Mouse (Mus musculus): Measurements from ENCODE around the gene Pgm3. TPM values are rescaled to one million over a fixed set of nuclear protein-coding genes. Genes with fewer than 3 reads are reported as not detected.
"Not testable (repeated sequence)": the region's sequence is repeated elsewhere in the genome, so short reads cannot be mapped to it uniquely, and the experiment has no call there.

The Pgm3 gene
- total RNA-seq (2021), result 10 to 100 TPM; 16.6 to 16.9 TPM

- peak; percentile 96 for DNase-seq
Observed at GRCm38 (mm10) chr9:86571540-86572135, at the start of gene Pgm3, which contains the start of gene Rwdd2a. Gene Pgm3, minus strand, starts transcription at chr9:86571842. Gene Rwdd2a, plus strand, starts transcription at chr9:86571991.

- DNase-seq, result no peak
Observed at GRCm38 (mm10) chr9:86619341-86620139, 47.9 kb upstream of the Pgm3 start.

GRCm38 (mm10) chr9:86617837-86618492 is 46.3 kb upstream of the Pgm3 start:
- no peak for DNase-seq

GRCm38 (mm10) chr9:86615765-86616164 is 44.1 kb upstream of the Pgm3 start:
- no peak for DNase-seq

- no peak for DNase-seq
Observed at GRCm38 (mm10) chr9:86612091-86612490, 40.4 kb upstream of the Pgm3 start.

- no peak for DNase-seq
Observed at GRCm38 (mm10) chr9:86605776-86606175, 34.1 kb upstream of the Pgm3 start.

GRCm38 (mm10) chr9:86599723-86600303 is 28.2 kb upstream of the Pgm3 start:
- no peak for DNase-seq

- not testable (repeated sequence) for DNase-seq
Observed at GRCm38 (mm10) chr9:86596983-86597382, 25.3 kb upstream of the Pgm3 start.

- DNase-seq, result not testable (repeated sequence)
Observed at GRCm38 (mm10) chr9:86594357-86594767, 22.7 kb upstream of the Pgm3 start.

GRCm38 (mm10) chr9:86592676-86593668 is 21.3 kb upstream of the Pgm3 start:
- DNase-seq, result no peak

GRCm38 (mm10) chr9:86587019-86587795 is 15.6 kb upstream of the Pgm3 start:
- DNase-seq, result no peak

GRCm38 (mm10) chr9:86583740-86584139 is 12.1 kb upstream of the Pgm3 start:
- peak; percentile 44 to 56 for DNase-seq

- no peak for DNase-seq
Observed at GRCm38 (mm10) chr9:86579657-86580056, 8.0 kb upstream of the Pgm3 start.

- DNase-seq, result no peak
Observed at GRCm38 (mm10) chr9:86575178-86575577, 3.5 kb upstream of the Pgm3 start.

GRCm38 (mm10) chr9:86573616-86574303 is 2.1 kb upstream of the Pgm3 start:
- no peak for DNase-seq

GRCm38 (mm10) chr9:86572636-86573291 is 1.1 kb upstream of the Pgm3 start:
- DNase-seq, result peak; percentile 72 to 74

GRCm38 (mm10) chr9:86572196-86572595 is 554 bp upstream of the Pgm3 start:
- DNase-seq, result no peak

- DNase-seq, result no peak
Observed at GRCm38 (mm10) chr9:86570946-86571345, 696 bp downstream of the Pgm3 start.

GRCm38 (mm10) chr9:86570261-86570890 is 1.3 kb downstream of the Pgm3 start:
- no peak for DNase-seq
